Mouse (Mus musculus): ENCODE data around the gene Vip. TPM values are rescaled to one million over a fixed set of nuclear protein-coding genes. Genes with fewer than 3 reads are reported as not detected.

Vip gene
- 0.04 and 0.05 TPM in 2 replicates for polyA plus RNA-seq (2012; rRNA removed)

DNA sequence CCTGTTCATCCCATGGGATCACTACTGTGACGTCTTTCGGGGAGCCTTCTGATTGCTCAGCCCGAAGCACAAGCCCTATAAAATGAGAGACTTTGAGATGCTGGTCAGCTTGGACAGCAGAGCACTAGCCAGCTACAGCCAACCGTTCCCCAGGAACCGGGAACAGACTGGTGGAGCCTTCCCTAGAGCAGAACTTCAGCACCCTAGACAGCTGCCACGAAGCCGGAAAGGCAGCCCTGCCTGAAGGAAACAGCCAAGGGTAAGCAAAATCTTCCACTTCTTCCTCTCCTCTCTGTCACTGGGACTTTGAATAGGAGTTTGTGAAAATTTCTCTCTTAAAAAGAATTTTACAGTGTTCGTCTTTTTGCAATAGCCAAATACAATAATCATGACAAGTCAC lies at the start of gene Vip:
Vip (plus strand) TSS at position 107 of the 400 bp plus-strand sequence.

GRCm38 (mm10) chr10:5593464-5593863 lies 45.6 kb upstream of the Vip start, which contains the start of gene Myct1:
Myct1 (plus strand) TSS chr10:5593775.

Other genes starting within 250 kb of the Vip start
- 6.6 and 9.9 TPM in 2 replicates for gene Syne1, start 87.7 kb upstream of the Vip start, polyA plus RNA-seq (2012; rRNA removed)
- 2.0 TPM in 2 replicates for gene Myct1, start 45.4 kb upstream of the Vip start, polyA plus RNA-seq (2012; rRNA removed)
- gene Fbxo5, start 166.4 kb downstream of the Vip start, polyA plus RNA-seq (2012; rRNA removed): 16.3 and 19.0 TPM in 2 replicates
- 2.2 and 2.9 TPM in 2 replicates for gene Mtrf1l, start 184.7 kb downstream of the Vip start, polyA plus RNA-seq (2012; rRNA removed)